Mouse (Mus musculus) right cerebral cortex, postnatal 36 days (tissue): Measurements from ENCODE around the gene Ube2m.

Source experiments
- DNase-seq, 2 experiments: peaks; one replicate each; pipeline ENCODE4 v3.0.0; 2022; ENCODE audit warnings: low spot score in 2 of 2, mixed read lengths in 1 of 2

The Ube2m gene

DNA sequence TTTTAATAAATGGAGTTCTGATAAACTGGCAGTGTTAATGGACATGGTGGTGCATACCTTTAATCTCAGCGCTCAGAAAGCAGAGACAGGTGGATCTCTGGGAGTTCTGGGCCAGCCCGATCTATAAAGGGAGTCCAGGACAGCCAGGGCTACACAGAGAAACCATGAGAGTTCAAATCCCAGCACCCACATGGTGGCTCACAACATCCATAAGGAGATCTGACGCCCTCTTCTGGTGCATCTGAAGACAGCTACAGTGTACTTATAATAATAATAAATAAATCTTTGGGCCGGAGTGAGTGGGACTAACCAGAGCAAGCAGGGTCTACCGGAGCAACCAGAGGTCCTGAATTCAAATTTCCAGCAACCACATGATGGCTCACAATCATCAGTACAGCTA, 34.7 kb downstream of the Ube2m start:
- DNase-seq, result no peak

DNA sequence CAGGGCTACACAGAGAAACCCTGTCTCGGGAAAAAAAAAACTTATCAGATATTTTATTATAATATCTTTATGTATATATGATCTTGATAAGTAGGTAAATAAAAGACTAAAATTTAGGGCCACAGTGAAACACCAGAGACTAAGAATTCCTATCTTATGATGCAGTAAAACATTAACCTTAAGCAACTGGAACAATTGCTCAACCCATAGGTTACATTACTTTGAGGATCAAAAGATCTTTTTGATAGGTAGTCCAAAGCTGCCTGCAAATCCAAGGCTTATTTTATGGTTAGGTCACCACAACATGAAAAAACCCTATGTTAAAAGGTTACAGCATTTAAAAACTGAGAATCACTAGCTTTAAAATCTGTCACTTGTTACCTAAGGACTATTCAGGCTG, 36.5 kb downstream of the Ube2m start:
- no peak for DNase-seq

GRCm38 (mm10) chr7:12998851-12999250, 39.2 kb downstream of the Ube2m start, which contains the start of gene Trim28:
Gene Trim28 (plus strand): TSS chr7:12999114.
- DNase-seq, result no peak

GRCm38 (mm10) chr7:12998053-12998452, 40.0 kb downstream of the Ube2m start, which contains the start of gene Slc27a5:
Gene Slc27a5 (minus strand): TSS chr7:12998192.
- DNase-seq, result no peak

- DNase-seq, result no peak
Measured at GRCm38 (mm10) chr7:12997230-12997629, 40.8 kb downstream of the Ube2m start.

GRCm38 (mm10) chr7:12995862-12996261, 42.2 kb downstream of the Ube2m start:
- no peak for DNase-seq

- no peak for DNase-seq
Measured at GRCm38 (mm10) chr7:12993148-12993547, 44.9 kb downstream of the Ube2m start.

GRCm38 (mm10) chr7:12992222-12992621, 45.9 kb downstream of the Ube2m start:
- DNase-seq, result no peak

DNA sequence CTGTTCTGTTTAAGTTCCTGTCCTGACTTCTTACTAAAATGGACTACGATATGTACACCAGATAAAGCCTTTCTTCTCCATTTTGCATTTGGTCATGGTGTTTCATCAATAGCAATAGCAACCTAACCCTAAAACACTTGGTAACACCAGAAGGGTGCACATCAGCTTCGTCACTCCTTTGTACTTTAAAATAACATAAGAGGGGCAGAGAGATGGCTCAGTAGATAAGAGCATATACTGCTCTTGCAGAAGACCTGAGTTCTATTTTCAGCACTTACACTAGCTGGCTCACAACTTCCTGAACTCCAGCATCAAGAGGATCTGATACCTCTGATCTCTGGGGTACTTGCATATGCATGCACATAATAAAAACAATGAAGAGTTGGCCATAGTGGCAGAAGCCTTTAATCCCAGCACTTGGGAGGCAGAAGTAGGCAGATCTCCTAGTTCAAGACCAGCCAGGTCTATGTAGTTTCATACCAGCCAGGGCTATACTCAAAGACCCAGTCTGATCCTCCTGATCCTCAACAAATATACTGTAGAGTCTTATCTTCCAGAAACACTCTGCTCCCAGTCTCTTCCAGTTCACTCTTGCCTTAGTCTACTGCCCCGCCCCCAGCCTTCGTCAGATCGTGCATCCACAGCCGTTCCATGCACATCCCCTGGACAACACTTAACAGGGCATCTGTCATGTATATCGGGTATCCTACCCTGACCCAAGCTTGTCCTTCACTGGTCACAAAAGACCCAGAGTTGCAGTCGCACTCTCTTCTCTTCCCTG, 50.5 kb downstream of the Ube2m start:
- no peak for DNase-seq

- DNase-seq, result no peak
Measured at GRCm38 (mm10) chr7:12986906-12987305, 51.2 kb downstream of the Ube2m start.

DNA sequence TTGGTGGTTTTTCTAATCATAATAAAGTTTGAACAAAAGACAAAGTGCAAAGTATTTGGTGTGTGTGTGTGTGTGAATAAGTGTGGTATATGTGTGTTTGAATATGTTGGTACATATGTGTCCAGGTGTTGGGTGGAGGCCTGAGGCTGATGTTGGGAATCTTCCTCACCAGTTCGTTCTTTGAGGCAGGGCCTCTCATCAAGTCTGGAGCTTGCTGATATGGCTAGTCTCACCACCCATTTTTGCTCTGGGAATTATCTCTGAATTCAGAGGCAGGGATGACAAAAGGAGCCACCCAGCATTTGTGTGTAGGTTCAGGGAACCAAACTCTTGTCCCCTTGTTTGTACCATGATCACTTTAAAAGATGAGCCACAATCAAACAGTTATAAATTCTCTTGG, 52.4 kb downstream of the Ube2m start:
- no peak for DNase-seq
